Mouse (Mus musculus): ENCODE data around the gene Olfr235. TPM values are rescaled to one million over a fixed set of nuclear protein-coding genes. Genes with fewer than 3 reads are reported as not detected.
"Not testable (repeated sequence)": the region's sequence is repeated elsewhere in the genome, so short reads cannot be mapped to it uniquely, and the experiment has no call there.

The Olfr235 gene
- polyA plus RNA-seq (2015; fragmentation: Nextera tagmentation; extraction: Ambion mirVana), result not detected in 2 replicates

DNA sequence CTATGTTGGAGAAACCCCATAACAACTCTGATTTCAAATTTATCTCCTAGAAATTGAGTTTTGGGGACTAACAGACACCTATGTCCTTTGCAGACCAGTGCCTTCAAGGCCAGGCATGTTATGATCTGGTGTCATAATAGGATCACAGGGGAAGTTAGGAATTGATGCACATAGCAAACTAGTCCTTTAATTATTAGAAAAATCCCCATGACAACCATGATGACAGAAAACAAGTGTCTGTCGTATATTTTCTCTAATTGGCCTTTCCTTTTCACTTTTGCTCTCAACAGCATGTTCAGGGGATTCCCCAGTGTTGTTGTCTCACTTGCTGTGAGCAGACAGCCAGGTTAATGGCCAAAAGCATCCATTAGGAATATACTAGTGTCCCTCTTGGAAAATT lies at the start of gene Olfr235:
Olfr235 (plus strand) TSS at position 301 of the 400 bp plus-strand sequence.
- ATAC-seq, result no peak
- Histone ChIP-seq H3K4me1 (ENCODE audit: control insufficient read depth, insufficient read depth, low read depth, low read length) (no peaks in the 10 kb centered on the region), H3K36me3 (ENCODE audit: control insufficient read depth, insufficient read depth, low read length) (no peaks in the 10 kb centered on the region), H3K9ac (ENCODE audit: low read depth, low read length) (no peak within 1 kb of the TSS), H3K4me3 (ENCODE audit: low read length) (no peak within 1 kb of the TSS), H3K27ac (ENCODE audit: low read depth, low read length) (no peak within 1 kb of the TSS), H3K27me3 (replicated peaks; ENCODE audit: control insufficient read depth, insufficient read depth, low read length) (no peaks in the 10 kb centered on the region), H3K9me3 (ENCODE audit: control insufficient read depth, low read length) (no peaks in the 10 kb centered on the region), H3K4me2 (ENCODE audit: low read length) (no peak within 1 kb of the TSS)
- WGBS, result 67% methylated on average over 1 of the region's 1 CpGs

DNA sequence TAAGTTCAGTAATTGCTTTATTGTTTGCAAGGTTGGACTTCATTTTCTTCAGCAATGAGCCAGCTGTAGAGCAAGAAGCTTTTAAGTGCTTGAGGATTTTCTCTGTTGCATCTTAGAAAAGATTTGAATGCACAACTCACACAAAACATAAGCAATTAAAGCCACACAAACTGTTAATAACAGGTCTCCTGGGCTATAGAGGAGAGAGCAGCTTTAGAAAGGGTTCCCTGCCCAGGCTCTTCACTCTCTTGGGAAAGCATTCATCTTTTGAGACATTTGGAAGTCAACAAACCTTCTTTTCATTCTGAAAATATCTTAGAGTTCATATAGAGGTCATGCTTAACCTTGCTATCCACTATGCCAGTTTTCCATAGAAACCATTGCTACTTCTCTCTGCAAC lies 28.3 kb upstream of the Olfr235 start, which contains the start of gene Olfr1432:
Olfr1432 (minus strand) TSS at position 101 of the 400 bp plus-strand sequence.
- H3K9me3 ChIP-seq (ENCODE audit: control insufficient read depth, low read length); ATAC-seq; H3K27ac ChIP-seq (ENCODE audit: low read depth, low read length); H3K36me3 ChIP-seq (ENCODE audit: control insufficient read depth, insufficient read depth, low read length); H3K4me3 ChIP-seq (ENCODE audit: low read length); H3K27me3 ChIP-seq (replicated peaks; ENCODE audit: control insufficient read depth, insufficient read depth, low read length); H3K9ac ChIP-seq (ENCODE audit: low read depth, low read length); H3K4me2 ChIP-seq (ENCODE audit: low read length); H3K4me1 ChIP-seq (ENCODE audit: control insufficient read depth, insufficient read depth, low read depth, low read length): not testable (repeated sequence)

DNA sequence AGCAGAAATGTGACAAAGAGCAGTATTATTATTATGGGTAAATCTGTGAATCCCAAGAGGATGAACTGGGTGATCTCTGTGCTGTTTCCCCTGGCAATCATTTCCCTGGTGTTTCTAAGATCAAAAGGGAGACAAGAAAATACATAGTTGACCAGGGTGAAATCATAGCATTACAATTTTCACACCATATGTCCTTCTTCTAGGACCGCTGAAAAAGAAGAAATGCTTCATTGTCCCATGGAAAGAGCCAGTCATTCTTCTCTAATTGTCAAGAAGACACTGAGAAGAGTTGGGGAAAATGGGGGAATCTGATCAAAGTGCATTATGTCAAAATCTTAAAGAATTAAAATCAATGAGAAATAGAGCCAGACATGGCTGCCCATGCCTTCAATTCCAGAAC lies 19.3 kb upstream of the Olfr235 start, which contains the start of gene Olfr262:
Olfr262 (minus strand) TSS at position 101 of the 400 bp plus-strand sequence.
- Histone ChIP-seq H3K4me3 (ENCODE audit: low read length) (no peak within 1 kb of the TSS), H3K4me2 (ENCODE audit: low read length) (no peak within 1 kb of the TSS), H3K27ac (ENCODE audit: low read depth, low read length) (no peak within 1 kb of the TSS), H3K9me3 (ENCODE audit: control insufficient read depth, low read length) (no peaks in the 10 kb centered on the region), H3K4me1 (ENCODE audit: control insufficient read depth, insufficient read depth, low read depth, low read length) (no peaks in the 10 kb centered on the region), H3K9ac (ENCODE audit: low read depth, low read length) (no peak within 1 kb of the TSS), H3K36me3 (ENCODE audit: control insufficient read depth, insufficient read depth, low read length) (no peaks in the 10 kb centered on the region), H3K27me3 (replicated peaks; ENCODE audit: control insufficient read depth, insufficient read depth, low read length) (no peaks in the 10 kb centered on the region)
- no peak for ATAC-seq
- WGBS, result 71% methylated on average over 1 of the region's 1 CpGs

DNA sequence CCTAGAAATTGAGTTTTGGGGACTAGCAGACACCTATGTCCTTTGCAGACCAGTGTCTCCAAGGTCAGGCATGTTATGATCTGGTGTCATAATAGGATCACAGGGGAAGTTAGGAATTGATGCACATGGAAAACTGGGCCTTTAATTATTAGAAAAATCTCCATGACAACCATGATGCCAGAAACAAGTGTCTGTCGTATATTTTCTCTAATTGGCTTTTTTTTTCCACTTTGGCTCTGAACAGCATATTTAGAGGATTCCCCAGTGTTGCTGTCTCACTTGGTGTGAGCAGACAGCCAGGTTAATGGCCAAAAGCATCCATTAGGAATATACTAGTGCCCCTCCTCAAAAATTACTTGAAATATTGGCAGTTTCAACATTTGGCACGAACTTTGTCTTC lies 18.7 kb downstream of the Olfr235 start, which contains the start of gene Olfr1434:
Olfr1434 (plus strand) TSS at position 301 of the 400 bp plus-strand sequence.
- H3K27ac ChIP-seq (ENCODE audit: low read depth, low read length), result no peak within 1 kb of the TSS
- H3K4me3 ChIP-seq (ENCODE audit: low read length), result no peak within 1 kb of the TSS
- no peaks in the 10 kb centered on the region for H3K4me1 ChIP-seq (ENCODE audit: control insufficient read depth, insufficient read depth, low read depth, low read length)
- ATAC-seq, result no peak
- WGBS, result 75% methylated on average over 2 of the region's 2 CpGs
- H3K4me2 ChIP-seq (ENCODE audit: low read length), result no peak within 1 kb of the TSS
- H3K36me3 ChIP-seq (ENCODE audit: control insufficient read depth, insufficient read depth, low read length), result no peaks in the 10 kb centered on the region
- no peak within 1 kb of the TSS for H3K9ac ChIP-seq (ENCODE audit: low read depth, low read length)
- H3K9me3 ChIP-seq (ENCODE audit: control insufficient read depth, low read length), result no peaks in the 10 kb centered on the region
- no peaks in the 10 kb centered on the region for H3K27me3 ChIP-seq (replicated peaks; ENCODE audit: control insufficient read depth, insufficient read depth, low read length)

DNA sequence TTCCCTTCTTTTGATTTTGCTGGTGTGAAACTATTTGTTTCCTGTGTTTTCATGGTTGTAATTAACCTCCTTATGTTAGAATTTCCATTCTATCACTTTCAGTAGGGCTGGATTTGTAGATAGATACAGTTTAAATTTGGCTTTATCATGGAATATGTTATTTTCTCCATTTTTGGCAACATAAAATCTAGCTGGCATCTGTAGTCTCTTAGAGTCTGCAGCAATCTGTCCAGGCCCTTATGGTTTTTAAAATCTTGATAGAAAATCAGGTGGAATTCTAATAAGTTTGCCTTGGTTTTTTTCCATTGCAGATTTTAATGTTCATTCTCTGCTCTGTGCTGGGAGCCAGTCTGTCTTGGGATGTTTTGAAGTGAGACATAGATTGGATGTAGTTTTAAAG lies 32.1 kb downstream of the Olfr235 start:
- Histone ChIP-seq H3K9me3 (ENCODE audit: control insufficient read depth, low read length) (no peaks in the 10 kb centered on the region), H3K27me3 (replicated peaks; ENCODE audit: control insufficient read depth, insufficient read depth, low read length) (no peaks in the 10 kb centered on the region), H3K9ac (ENCODE audit: low read depth, low read length) (no peak overlapping the region), H3K36me3 (ENCODE audit: control insufficient read depth, insufficient read depth, low read length) (no peaks in the 10 kb centered on the region), H3K4me3 (ENCODE audit: low read length) (no peak overlapping the region), H3K27ac (ENCODE audit: low read depth, low read length) (no peak overlapping the region), H3K4me1 (ENCODE audit: control insufficient read depth, insufficient read depth, low read depth, low read length) (no peaks in the 10 kb centered on the region), H3K4me2 (ENCODE audit: low read length) (no peak overlapping the region)
- ATAC-seq, result no peak

DNA sequence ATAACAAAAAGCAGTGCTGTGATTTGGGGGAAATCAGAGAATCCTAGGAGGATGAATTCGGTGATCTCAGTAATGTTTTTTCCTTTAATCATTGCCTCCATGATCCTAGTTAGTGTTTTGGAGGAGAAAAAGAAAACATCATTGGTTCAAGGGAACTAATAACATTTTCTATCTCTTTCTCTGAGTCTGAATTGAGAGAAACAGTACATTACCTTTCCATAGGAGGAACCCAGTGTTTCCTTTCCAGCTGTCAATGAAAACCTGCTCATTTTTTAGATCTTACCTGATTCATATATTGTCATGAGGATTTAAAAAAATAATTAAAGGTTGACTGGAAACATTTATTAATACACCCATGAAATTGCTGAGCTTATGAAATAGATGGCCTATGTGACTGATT lies 38.2 kb downstream of the Olfr235 start, which contains the start of gene Olfr1436:
Olfr1436 (minus strand) TSS at position 101 of the 400 bp plus-strand sequence.
- ATAC-seq; H3K36me3 ChIP-seq (ENCODE audit: control insufficient read depth, insufficient read depth, low read length); H3K27me3 ChIP-seq (replicated peaks; ENCODE audit: control insufficient read depth, insufficient read depth, low read length); H3K4me2 ChIP-seq (ENCODE audit: low read length); H3K4me3 ChIP-seq (ENCODE audit: low read length); H3K9me3 ChIP-seq (ENCODE audit: control insufficient read depth, low read length); H3K27ac ChIP-seq (ENCODE audit: low read depth, low read length); H3K4me1 ChIP-seq (ENCODE audit: control insufficient read depth, insufficient read depth, low read depth, low read length); H3K9ac ChIP-seq (ENCODE audit: low read depth, low read length): not testable (repeated sequence)
- WGBS, result 79% methylated on average over 1 of the region's 1 CpGs

Other genes with a start within 250 kb of the Olfr235 start
- not detected in 2 replicates for gene Olfr1423, start 219.7 kb upstream of the Olfr235 start, polyA plus RNA-seq (2015; fragmentation: Nextera tagmentation; extraction: Ambion mirVana)
- gene Olfr1424, start 198.3 kb upstream of the Olfr235 start, polyA plus RNA-seq (2015; fragmentation: Nextera tagmentation; extraction: Ambion mirVana), result not detected in 2 replicates
- gene Olfr1425, start 183.3 kb upstream of the Olfr235 start, polyA plus RNA-seq (2015; fragmentation: Nextera tagmentation; extraction: Ambion mirVana), result not detected in 2 replicates
- not detected in 2 replicates for gene Olfr1426, start 169.0 kb upstream of the Olfr235 start, polyA plus RNA-seq (2015; fragmentation: Nextera tagmentation; extraction: Ambion mirVana)
- not detected in 2 replicates for gene Olfr1427, start 157.7 kb upstream of the Olfr235 start, polyA plus RNA-seq (2015; fragmentation: Nextera tagmentation; extraction: Ambion mirVana)
- not detected in 2 replicates for gene Olfr1428, start 145.1 kb upstream of the Olfr235 start, polyA plus RNA-seq (2015; fragmentation: Nextera tagmentation; extraction: Ambion mirVana)
- not detected in 2 replicates for gene Olfr76, start 137.8 kb upstream of the Olfr235 start, polyA plus RNA-seq (2015; fragmentation: Nextera tagmentation; extraction: Ambion mirVana)
- not detected in 2 replicates for gene Olfr1555-ps1, start 90.9 kb upstream of the Olfr235 start, polyA plus RNA-seq (2015; fragmentation: Nextera tagmentation; extraction: Ambion mirVana)
- not detected in 2 replicates for gene Olfr1431, start 60.4 kb upstream of the Olfr235 start, polyA plus RNA-seq (2015; fragmentation: Nextera tagmentation; extraction: Ambion mirVana)
- gene Olfr1432, start 28.4 kb upstream of the Olfr235 start, polyA plus RNA-seq (2015; fragmentation: Nextera tagmentation; extraction: Ambion mirVana), result not detected in 2 replicates
- not detected in 2 replicates for gene Olfr262, start 19.4 kb upstream of the Olfr235 start, polyA plus RNA-seq (2015; fragmentation: Nextera tagmentation; extraction: Ambion mirVana)
- gene Olfr1434, start 18.8 kb downstream of the Olfr235 start, polyA plus RNA-seq (2015; fragmentation: Nextera tagmentation; extraction: Ambion mirVana), result not detected in 2 replicates
- gene Olfr1436, start 38.1 kb downstream of the Olfr235 start, polyA plus RNA-seq (2015; fragmentation: Nextera tagmentation; extraction: Ambion mirVana), result not detected in 2 replicates
- not detected in 2 replicates for gene Olfr1437, start 64.1 kb downstream of the Olfr235 start, polyA plus RNA-seq (2015; fragmentation: Nextera tagmentation; extraction: Ambion mirVana)
- not detected in 2 replicates for gene Olfr1438-ps1, start 74.9 kb downstream of the Olfr235 start, polyA plus RNA-seq (2015; fragmentation: Nextera tagmentation; extraction: Ambion mirVana)
- not detected in 2 replicates for gene Olfr1440, start 126.2 kb downstream of the Olfr235 start, polyA plus RNA-seq (2015; fragmentation: Nextera tagmentation; extraction: Ambion mirVana)
- gene Olfr1441, start 156.4 kb downstream of the Olfr235 start, polyA plus RNA-seq (2015; fragmentation: Nextera tagmentation; extraction: Ambion mirVana), result not detected in 2 replicates
- not detected in 2 replicates for gene Pfpl, start 166.9 kb downstream of the Olfr235 start, polyA plus RNA-seq (2015; fragmentation: Nextera tagmentation; extraction: Ambion mirVana)
- gene Mpeg1, start 199.7 kb downstream of the Olfr235 start, polyA plus RNA-seq (2015; fragmentation: Nextera tagmentation; extraction: Ambion mirVana), result 0.66 and 0.77 TPM in 2 replicates
- 32.7 and 39.2 TPM in 2 replicates for gene Dtx4, start 240.4 kb downstream of the Olfr235 start, polyA plus RNA-seq (2015; fragmentation: Nextera tagmentation; extraction: Ambion mirVana)